Mouse (Mus musculus) frontal cortex, adult 2 months (tissue): Measurements from ENCODE around the gene Polr2h. TPM values are rescaled to one million over a fixed set of nuclear protein-coding genes. Genes with fewer than 3 reads are reported as not detected.

Experiments used
- DNase-seq, 2 experiments: peaks; one replicate each; pipeline ENCODE4 v3.0.0; 2022; ENCODE audit warnings: low spot score in 1 of 2; ENCODE audit errors: extremely low spot score in 1 of 2
- polyA plus RNA-seq: library from polyadenylated mRNA; depleted of rRNA; stranded (reverse); fragments of >200 nt; gene quantifications from 2 replicates; pipeline ENCODE4 v1.2.3, GENCODE M21; 2012

The Polr2h gene
- polyA plus RNA-seq, 1 experiment = 42.6 TPM

DNA sequence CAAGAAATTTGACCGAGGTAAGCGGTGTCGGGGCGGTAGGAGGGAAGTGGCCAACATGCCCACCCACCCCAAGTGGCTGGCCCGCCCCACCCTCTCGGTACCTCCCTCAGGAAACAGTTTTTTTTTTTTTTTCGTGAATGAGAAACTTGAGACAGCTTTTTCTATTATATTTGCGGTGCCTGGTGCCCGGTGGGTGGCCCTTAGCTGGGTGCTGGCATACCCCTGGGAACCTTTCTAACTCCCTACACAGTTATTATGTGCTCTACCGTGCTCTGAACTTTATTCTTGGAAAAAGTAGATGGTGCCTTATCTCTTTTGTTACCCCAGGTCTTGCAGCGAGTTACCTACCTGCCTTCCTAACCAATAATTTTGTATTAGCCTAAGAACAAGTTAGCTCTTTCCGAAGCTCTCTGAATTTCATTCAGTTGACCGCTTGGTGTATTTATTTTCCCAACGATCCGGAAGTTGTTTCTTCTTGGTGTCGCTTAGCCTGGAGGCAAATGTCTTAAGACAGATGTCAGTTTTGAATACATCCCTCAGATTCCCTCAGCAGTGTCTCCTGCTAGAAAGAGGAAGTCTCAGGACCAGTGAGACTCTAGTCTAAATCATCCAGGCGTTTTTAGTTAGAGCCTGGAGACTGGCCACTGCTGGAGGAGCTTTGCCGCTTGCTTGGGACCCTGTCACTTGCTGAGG is 659 bp downstream of the Polr2h start:
- no peak for DNase-seq

GRCm38 (mm10) chr16:20721808-20722207 is 4.3 kb downstream of the Polr2h start:
- DNase-seq = no peak

DNA sequence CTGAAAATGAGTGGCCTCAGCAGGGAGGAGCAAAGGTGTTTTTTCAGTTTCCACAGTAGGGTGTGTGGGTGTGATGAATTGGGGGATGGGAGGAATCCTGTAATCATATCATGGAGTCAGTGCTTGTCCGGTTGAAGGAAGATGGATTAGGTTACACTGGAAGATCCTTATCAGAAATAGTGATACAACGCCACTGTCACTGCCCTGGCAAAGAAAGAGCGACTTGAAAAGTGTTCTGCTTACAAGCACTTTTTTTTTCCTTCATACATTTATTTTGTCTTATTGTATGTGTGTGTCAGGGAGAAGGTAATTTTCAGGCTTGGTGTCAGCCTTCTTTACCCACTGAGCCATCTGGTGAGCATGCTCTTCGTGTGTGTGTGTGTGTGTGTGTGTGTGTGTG is 5.3 kb downstream of the Polr2h start:
- no peak for DNase-seq

- no peak for DNase-seq
These were observed 5.8 kb downstream of the Polr2h start for GRCm38 (mm10) chr16:20723247-20723646.

- DNase-seq = peak in 1 of 2 experiments; percentile 59
These were observed 6.9 kb downstream of the Polr2h start for GRCm38 (mm10) chr16:20724338-20724748.

GRCm38 (mm10) chr16:20725321-20725720 is 7.9 kb downstream of the Polr2h start:
- DNase-seq = no peak

DNA sequence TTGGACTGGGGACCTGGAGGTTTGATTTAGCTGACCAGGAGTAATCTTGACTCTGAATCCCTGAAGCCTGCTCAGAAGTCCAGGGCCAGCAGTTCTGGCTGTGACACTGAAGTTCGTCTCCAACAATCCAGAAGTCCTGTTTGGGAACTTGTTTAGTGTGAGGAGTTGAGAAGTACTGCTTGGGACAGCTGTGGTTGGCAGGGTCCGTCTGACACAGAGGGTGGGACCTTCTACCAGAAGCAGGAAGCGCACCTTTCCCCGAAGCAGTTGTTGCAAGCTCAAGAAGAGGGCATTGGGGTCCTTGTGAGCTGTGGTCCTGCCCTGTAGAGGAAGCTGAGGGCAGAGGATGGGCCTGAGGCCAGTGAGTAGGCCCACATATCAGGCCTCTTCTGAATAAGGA is 8.3 kb downstream of the Polr2h start:
- no peak for DNase-seq

GRCm38 (mm10) chr16:20726384-20726783 is 8.9 kb downstream of the Polr2h start:
- no peak for DNase-seq

DNA sequence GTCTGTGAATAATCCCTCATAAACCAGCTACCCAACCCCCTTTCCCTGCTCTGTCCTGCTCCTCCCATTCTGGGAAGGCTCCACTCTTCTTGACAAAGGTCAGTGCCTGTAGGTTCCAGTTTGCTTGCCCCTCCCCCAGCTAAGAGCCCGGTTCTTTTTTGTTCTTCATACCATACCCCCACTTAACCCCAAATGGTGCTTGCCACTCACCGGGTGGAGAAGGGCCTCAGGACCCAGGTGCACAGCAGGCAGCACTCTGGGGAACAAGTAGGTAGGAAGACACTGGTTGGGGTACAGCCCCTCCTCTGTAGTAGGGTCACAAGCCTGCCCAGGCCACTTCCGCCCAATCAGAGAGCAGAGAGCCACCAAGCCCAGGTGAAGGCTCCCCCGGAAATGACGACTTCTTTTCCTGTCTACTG is 12.8 kb downstream of the Polr2h start:
- DNase-seq = no peak

- DNase-seq = peak in 1 of 2 experiments; percentile 47
These were observed 14.2 kb downstream of the Polr2h start for GRCm38 (mm10) chr16:20731688-20732087.

DNA sequence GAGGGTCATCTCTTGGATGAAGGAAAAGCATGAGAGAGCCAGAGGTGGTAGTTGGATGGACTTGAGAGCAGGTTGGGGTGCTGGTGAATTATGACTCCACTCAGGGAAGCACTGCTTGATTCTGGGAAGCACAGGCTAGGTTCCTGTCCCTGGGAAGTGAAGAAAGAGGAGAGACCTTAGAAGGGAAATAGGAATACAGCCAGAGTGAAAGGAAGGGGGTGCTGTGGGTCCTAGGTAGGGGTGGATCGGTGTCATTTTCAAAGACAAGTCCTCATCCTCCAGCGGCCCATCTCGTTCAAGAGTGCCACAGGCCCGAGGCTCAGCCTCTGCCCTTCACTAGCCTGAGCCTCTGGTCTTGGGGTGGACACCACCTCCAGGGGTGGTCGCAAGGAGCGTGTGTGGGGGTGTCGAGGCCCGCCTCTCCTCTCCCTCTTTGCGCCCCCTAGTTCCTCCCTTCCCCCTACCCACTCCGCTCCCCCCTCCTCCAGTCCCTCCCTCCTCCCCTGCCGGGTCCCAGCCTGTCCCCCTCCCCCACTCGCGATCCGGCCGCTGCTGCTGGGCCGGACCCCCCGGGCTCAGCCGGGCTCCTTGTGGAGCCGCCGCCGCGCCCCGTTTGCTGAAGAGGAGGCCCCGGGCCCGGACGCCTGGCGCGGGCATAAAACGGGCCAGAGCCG is 14.9 kb downstream of the Polr2h start:
- DNase-seq = peak in 1 of 2 experiments; percentile 37

DNA sequence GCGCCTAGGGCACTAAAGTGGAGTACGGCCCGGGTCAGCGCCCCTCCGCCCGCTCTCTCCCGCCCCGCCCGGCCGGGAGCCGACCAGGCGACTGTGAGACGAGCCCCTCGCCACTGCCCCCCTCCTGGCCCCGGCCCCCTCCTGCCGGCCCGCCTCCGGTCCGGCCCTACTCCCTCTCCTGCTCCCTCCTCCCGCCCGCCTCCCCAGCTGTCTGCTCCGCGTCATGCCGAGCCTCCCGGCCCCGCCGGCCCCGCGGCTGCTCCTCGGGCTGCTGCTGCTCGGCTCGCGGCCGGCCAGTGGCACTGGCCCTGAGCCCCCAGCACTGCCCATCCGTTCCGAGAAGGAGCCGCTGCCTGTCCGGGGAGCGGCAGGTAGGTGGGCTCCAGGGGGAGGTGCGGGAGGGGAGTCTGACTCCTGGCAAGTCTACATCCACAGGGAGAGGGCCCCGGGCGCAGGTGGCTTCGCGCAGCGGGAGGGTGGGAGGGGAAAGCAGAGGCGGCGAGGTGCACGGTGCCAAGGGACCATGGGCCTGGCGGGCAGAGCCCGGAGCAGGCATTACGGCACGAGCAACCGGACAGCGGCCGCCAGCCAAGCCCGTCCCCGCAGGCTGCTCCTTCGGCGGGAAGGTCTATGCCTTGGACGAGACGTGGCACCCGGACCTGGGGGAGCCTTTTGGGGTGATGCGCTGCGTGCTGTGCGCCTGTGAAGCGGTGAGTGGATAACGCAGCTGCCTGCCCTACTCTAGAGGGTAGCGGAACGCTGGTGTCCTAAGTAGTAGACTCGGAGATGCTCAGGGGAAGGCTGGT is 15.7 kb downstream of the Polr2h start, which contains the start of gene Chrd:
Gene Chrd (plus strand): TSS at position 203 of the 806 bp plus-strand sequence.
- peak in 1 of 2 experiments; percentile 49 for DNase-seq

- DNase-seq = peak in 1 of 2 experiments; percentile 18
These were observed 16.6 kb downstream of the Polr2h start, which contains the start of gene Thpo for GRCm38 (mm10) chr16:20733731-20734730. Gene Thpo (minus strand): TSS chr16:20734511.

GRCm38 (mm10) chr16:20735651-20736050 is 18.2 kb downstream of the Polr2h start:
- DNase-seq = no peak

DNA sequence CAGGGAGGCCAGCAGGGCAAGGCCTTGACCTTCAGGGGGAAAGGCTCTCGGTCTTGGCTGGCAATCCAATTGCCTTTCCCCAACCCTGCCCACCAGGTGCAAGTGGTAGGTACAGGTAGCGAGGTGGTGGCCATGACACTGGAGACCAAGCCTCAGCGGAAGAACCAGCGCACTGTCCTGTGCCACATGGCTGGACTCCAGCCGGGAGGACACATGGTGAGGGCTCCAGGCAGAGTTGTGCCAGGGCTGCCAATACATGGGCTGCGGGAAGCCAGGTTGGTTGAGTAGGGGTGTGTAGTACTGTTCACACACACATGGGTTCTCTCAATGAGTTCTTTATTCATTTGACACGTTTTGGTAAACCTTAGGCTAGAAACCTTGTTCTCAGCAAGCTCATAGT is 18.7 kb downstream of the Polr2h start:
- no peak for DNase-seq

DNA sequence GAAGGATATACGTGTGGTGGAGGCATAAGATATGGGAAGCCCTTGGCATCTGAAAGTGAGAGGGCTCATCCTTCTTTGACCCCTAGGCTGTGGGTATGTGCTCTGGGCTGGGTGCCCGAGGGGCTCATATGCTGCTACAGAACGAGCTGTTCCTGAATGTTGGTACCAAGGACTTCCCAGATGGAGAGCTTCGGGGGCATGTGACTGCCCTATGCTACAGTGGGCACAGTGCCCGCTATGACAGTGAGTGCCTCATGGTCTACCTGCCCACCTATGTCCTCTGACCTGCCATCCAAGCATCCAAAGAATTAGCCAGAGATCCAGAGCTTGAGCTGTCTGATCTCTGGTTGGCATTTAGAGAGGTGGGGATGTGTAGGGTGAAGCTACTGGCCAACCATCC is 19.4 kb downstream of the Polr2h start:
- DNase-seq = no peak

DNA sequence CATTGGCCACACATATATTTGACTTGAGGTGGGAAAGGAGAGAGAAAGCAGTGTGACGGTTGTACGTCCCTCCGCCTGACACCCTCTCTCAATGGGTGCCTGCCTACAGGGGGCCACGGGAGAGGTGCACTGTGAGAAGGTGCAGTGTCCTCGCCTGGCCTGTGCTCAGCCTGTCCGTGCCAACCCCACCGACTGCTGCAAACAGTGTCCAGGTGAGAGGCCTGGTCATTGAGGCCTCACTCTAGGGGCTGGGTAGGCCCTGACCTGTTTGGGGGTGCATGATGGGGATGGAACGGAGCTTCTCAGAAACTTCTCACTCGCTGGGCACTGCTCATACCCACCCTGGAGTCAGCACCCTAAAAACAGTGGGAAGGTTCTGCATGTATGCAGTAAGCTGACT is 22.4 kb downstream of the Polr2h start:
- DNase-seq = no peak

DNA sequence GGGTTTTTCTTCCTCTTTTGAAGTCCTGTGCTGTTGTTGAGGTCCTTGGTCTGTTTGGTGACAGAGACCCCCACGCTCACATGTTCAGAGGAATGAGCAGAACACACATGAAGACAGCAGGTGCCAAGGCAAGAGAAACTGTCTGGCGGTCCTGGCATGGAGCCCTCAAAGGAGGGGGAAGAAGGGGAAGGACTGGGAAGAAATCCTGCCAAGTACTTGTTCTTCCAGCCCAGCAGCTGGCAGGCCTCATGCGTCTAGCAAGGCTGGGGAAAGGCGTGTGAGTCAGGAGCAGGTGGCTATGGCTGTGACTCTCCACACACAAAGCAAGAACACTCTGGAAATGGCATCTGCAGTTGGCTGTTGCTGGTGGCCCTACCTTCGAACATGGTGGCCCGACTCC is 29.2 kb downstream of the Polr2h start:
- peak; percentile 66 to 85 for DNase-seq

DNA sequence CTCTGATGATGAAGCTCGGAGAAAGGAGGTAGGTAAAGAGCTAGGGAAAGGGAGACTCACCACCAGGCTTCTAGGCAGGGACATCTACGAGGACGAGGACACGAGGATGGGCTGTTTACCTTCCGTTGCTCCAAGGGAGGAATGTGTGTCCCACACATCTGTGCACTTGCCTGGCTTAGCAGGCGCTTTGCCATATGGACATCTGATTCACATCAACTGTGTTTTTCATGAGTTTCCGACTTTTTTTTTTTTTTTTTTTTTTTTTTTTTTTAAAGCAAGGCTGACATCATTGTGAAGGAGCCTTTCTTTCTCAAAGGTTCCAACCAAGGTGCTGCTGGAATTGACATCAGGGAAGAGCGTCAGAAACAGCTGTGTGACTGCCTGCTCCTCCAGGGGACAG is 33.1 kb downstream of the Polr2h start:
- DNase-seq = peak in 1 of 2 experiments; percentile 34

- DNase-seq = no peak
These were observed 38.6 kb downstream of the Polr2h start for GRCm38 (mm10) chr16:20756052-20756451.
